Mouse (Mus musculus): Measurements from ENCODE around the gene Mars2. TPM values are rescaled to one million over a fixed set of nuclear protein-coding genes. Genes with fewer than 3 reads are reported as not detected.

The Mars2 gene
- polyA plus RNA-seq, 2 experiments, result 1.9 to 2.1 TPM

DNA sequence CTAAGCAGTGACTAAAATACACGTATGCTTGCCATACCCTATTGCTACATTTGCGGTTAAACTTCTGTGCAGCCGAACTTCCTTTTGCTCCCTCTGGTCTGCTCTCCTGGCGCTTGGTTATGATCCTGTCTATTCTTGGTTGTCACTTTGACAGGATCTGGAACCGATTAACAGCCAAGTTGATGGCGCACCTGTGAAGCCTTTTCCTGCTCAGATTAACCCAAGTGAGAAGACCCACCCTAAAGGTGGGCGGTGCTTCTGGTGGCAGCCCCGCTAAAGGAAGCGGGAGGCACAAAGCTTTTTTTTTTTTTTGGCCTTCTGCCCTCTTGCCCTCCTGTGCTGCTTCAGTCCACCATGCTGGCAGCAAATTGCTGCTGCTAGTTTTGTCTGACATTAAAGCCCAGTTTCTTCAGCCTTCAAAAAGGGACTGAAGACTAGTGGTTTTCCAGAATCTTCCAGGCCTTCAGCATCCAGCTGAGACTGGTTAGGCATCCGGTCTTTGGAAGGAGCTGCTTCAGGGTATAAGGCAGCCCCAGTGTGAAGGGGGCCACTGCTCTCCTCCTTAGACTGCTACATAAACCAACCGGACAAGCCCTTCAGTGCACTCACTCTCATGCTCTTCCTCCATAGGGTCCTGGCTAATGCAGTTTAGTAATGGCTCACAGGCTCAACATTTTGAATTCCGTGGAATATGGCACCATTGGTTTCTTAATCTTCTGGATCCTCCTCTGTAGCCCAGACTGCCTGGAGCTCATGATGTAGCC is 26.6 kb upstream of the Mars2 start:
- TF ChIP-seq CTCF (IDR thresholded peaks at IDR 0.05; ENCODE audit: low read depth) (no peak), EP300 (IDR thresholded peaks at IDR 0.05; ENCODE audit: low read depth) (no peak)
- no peak overlapping the region for H3K4me3 ChIP-seq (ENCODE audit: insufficient read depth in 1 of 2, low read depth in 2 of 2, low read length in 2 of 2)
- WGBS (ENCODE audit: insufficient replicate concordance), result 27% methylated on average over 12 of the region's 12 CpGs
- no peak overlapping the region for H3K9ac ChIP-seq (replicated peaks)
- no peaks in the 10 kb centered on the region for H3K9me3 ChIP-seq (ENCODE audit: control insufficient read depth, low read length)
- DNase-seq (ENCODE audit: low read depth in 3 of 3, low spot score in 3 of 3) (peak in 1 of 3 experiments; percentile 22), ATAC-seq (ENCODE audit: insufficient read depth) (no peak)
- peaks cover 0 to 6% of the 10 kb centered on the region in 2 experiments; a peak in 2 of 4 replicates for H3K4me1 ChIP-seq (replicated peaks; ENCODE audit: control insufficient read depth in 2 of 2, insufficient read depth in 2 of 2, low read length in 1 of 2)
- peak overlapping the region; percentile 46 for H3K4me2 ChIP-seq (ENCODE audit: low read depth)
- H3K36me3 ChIP-seq (replicated peaks; ENCODE audit: control insufficient read depth, insufficient read depth, low read depth), result no peaks in the 10 kb centered on the region
- no peaks in the 10 kb centered on the region for H3K27me3 ChIP-seq (ENCODE audit: control insufficient read depth, insufficient read depth, low read length)
- no peak overlapping the region for H3K27ac ChIP-seq

DNA sequence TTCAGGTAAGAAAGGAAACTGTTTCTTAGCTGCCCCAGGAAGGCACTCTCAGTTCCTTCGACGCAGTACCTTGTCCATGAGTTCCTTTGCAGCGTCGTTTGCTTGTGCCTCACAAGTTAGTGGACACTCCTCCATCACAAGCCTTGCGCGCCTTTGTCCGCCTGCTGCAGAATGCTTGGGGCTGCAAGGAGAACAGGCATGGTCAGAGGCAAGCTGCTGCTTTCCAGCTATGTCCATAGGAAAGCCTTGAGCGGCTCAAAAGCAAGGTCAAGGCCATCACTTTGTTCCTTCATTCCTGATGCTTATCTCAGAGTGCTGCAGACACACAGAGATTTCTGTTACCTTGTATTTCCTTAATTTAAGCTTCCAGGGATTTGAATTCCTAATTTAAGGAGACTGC is 25.9 kb upstream of the Mars2 start:
- Histone ChIP-seq H3K4me1 (replicated peaks; ENCODE audit: control insufficient read depth in 2 of 2, insufficient read depth in 2 of 2, low read length in 1 of 2) (peaks cover 0 to 6% of the 10 kb centered on the region in 2 experiments; a peak in 2 of 4 replicates), H3K4me2 (ENCODE audit: low read depth) (no peak overlapping the region), H3K4me3 (ENCODE audit: insufficient read depth in 1 of 2, low read depth in 2 of 2, low read length in 2 of 2) (no peak overlapping the region), H3K9ac (replicated peaks) (no peak overlapping the region), H3K36me3 (replicated peaks; ENCODE audit: control insufficient read depth, insufficient read depth, low read depth) (no peaks in the 10 kb centered on the region), H3K27me3 (ENCODE audit: control insufficient read depth, insufficient read depth, low read length) (no peaks in the 10 kb centered on the region), H3K9me3 (ENCODE audit: control insufficient read depth, low read length) (no peaks in the 10 kb centered on the region), H3K27ac (no peak overlapping the region)
- WGBS (ENCODE audit: insufficient replicate concordance), result 79% methylated on average over 8 of the region's 8 CpGs
- DNase-seq (ENCODE audit: low read depth in 3 of 3, low spot score in 3 of 3) (no peak), ATAC-seq (ENCODE audit: insufficient read depth) (no peak)
- no peak for TF ChIP-seq CTCF (IDR thresholded peaks at IDR 0.05; ENCODE audit: low read depth)
- no peak for TF ChIP-seq EP300 (IDR thresholded peaks at IDR 0.05; ENCODE audit: low read depth)

DNA sequence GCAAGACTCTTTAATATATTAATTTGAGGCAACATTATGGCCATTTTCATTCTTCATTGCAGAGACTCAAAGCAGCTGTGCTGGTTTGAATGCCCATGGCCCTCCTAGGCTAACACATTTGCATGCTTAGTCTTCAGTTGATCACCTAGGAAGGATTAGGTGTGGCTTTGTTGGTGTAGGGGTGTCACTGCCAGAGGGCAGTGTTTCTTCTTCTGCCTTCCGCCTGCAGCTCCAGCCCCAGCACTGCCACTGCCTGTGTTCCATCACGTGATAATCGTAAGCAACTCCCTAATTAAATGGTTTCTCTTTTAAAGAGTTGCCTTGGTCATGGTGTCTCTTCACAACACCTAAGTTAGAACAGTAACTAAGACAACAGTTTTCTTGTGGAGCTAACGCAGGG is 24.2 kb upstream of the Mars2 start:
- no peak for DNase-seq (ENCODE audit: low read depth in 3 of 3, low spot score in 3 of 3)
- no peaks in the 10 kb centered on the region for H3K9me3 ChIP-seq (ENCODE audit: control insufficient read depth, low read length)
- TF ChIP-seq CTCF (IDR thresholded peaks at IDR 0.05; ENCODE audit: low read depth) (no peak), EP300 (IDR thresholded peaks at IDR 0.05; ENCODE audit: low read depth) (no peak)
- H3K36me3 ChIP-seq (replicated peaks; ENCODE audit: control insufficient read depth, insufficient read depth, low read depth), result no peaks in the 10 kb centered on the region
- no peak overlapping the region for H3K27ac ChIP-seq
- H3K4me3 ChIP-seq (ENCODE audit: insufficient read depth in 1 of 2, low read depth in 2 of 2, low read length in 2 of 2), result no peak overlapping the region
- 65% methylated on average over 4 of the region's 4 CpGs for WGBS (ENCODE audit: insufficient replicate concordance)
- H3K4me1 ChIP-seq (replicated peaks; ENCODE audit: control insufficient read depth in 2 of 2, insufficient read depth in 2 of 2, low read length in 1 of 2), result peaks cover 0 to 6% of the 10 kb centered on the region in 2 experiments; a peak in 2 of 4 replicates
- no peak for ATAC-seq (ENCODE audit: insufficient read depth)
- H3K27me3 ChIP-seq (ENCODE audit: control insufficient read depth, insufficient read depth, low read length), result no peaks in the 10 kb centered on the region
- no peak overlapping the region for H3K9ac ChIP-seq (replicated peaks)
- H3K4me2 ChIP-seq (ENCODE audit: low read depth), result no peak overlapping the region

DNA sequence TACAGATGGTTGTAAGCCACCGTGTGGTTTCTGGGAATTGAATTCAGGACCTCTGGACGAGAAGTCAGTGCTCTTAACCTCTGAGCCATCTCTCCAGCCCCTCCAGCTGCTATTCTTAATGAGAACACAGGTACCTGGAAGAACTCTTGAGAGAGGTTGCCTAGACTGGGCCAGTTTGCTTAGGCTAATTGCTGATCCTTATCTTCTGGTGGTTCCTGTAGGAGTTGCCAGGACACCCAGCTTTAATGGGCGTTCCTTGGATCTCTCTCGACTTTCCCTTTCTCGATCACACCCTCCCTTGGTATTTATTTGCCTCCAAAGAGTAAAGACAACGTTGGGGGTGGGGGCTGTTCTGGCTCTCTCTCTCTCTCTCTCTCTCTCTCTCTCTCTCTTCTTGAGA is 23.5 kb upstream of the Mars2 start:
- Histone ChIP-seq H3K9me3 (ENCODE audit: control insufficient read depth, low read length) (no peaks in the 10 kb centered on the region), H3K27ac (no peak overlapping the region), H3K4me3 (ENCODE audit: insufficient read depth in 1 of 2, low read depth in 2 of 2, low read length in 2 of 2) (no peak overlapping the region), H3K9ac (replicated peaks) (no peak overlapping the region), H3K27me3 (ENCODE audit: control insufficient read depth, insufficient read depth, low read length) (no peaks in the 10 kb centered on the region), H3K36me3 (replicated peaks; ENCODE audit: control insufficient read depth, insufficient read depth, low read depth) (no peaks in the 10 kb centered on the region), H3K4me2 (ENCODE audit: low read depth) (no peak overlapping the region), H3K4me1 (replicated peaks; ENCODE audit: control insufficient read depth in 2 of 2, insufficient read depth in 2 of 2, low read length in 1 of 2) (peaks cover 0 to 6% of the 10 kb centered on the region in 2 experiments; a peak in 2 of 4 replicates)
- no peak for DNase-seq (ENCODE audit: low read depth in 3 of 3, low spot score in 3 of 3)
- ATAC-seq (ENCODE audit: insufficient read depth), result no peak
- TF ChIP-seq EP300 (IDR thresholded peaks at IDR 0.05; ENCODE audit: low read depth) (no peak), CTCF (IDR thresholded peaks at IDR 0.05; ENCODE audit: low read depth) (no peak)
- whole genome bisulfite sequencing (ENCODE audit: insufficient replicate concordance), result 40% methylated on average over 6 of the region's 6 CpGs

DNA sequence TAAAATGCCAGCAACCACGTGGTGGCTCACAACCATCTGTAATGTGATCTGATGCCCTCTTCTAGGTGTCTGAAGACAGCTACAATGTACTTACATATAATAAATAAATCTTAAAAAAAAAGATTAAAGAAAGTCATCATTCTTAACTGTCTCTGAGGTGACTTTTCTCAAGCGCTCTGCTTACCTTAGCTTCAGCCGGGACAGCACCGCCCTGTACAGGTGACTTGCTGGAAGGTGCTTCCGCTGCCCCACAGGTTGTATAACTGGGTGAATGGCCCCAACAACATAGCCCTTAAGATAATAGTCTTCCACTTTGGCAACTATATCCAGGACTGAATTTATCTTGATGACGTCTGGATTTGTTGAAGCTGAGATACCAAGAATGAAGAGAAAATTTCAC is 23.0 kb upstream of the Mars2 start:
- H3K4me1 ChIP-seq (replicated peaks; ENCODE audit: control insufficient read depth in 2 of 2, insufficient read depth in 2 of 2, low read length in 1 of 2), result peaks cover 0 to 6% of the 10 kb centered on the region in 2 experiments; a peak in 1 of 4 replicates
- no peak overlapping the region for H3K9ac ChIP-seq (replicated peaks)
- TF ChIP-seq CTCF (IDR thresholded peaks at IDR 0.05; ENCODE audit: low read depth) (no peak), EP300 (IDR thresholded peaks at IDR 0.05; ENCODE audit: low read depth) (no peak)
- H3K4me3 ChIP-seq (ENCODE audit: insufficient read depth in 1 of 2, low read depth in 2 of 2, low read length in 2 of 2), result no peak overlapping the region
- WGBS (ENCODE audit: insufficient replicate concordance), result 71% methylated on average over 6 of the region's 6 CpGs
- DNase-seq (ENCODE audit: low read depth in 3 of 3, low spot score in 3 of 3) (no peak), ATAC-seq (ENCODE audit: insufficient read depth) (no peak)
- no peaks in the 10 kb centered on the region for H3K36me3 ChIP-seq (replicated peaks; ENCODE audit: control insufficient read depth, insufficient read depth, low read depth)
- no peaks in the 10 kb centered on the region for H3K9me3 ChIP-seq (ENCODE audit: control insufficient read depth, low read length)
- no peaks in the 10 kb centered on the region for H3K27me3 ChIP-seq (ENCODE audit: control insufficient read depth, insufficient read depth, low read length)
- H3K27ac ChIP-seq, result no peak overlapping the region
- H3K4me2 ChIP-seq (ENCODE audit: low read depth), result no peak overlapping the region
